Mouse (Mus musculus) hindbrain, embryonic 16.5 days (tissue): ENCODE measurements at regions not wholly inside any gene's neighbourhood (a gene's known extent, or its start where the extent isn't known, plus 50 kb on each side); places are given as distances from the start of the nearest gene placed in this dataset.
"Not testable (repeated sequence)": the region's sequence is repeated elsewhere in the genome, so short reads cannot be mapped to it uniquely, and the experiment has no call there.

Experiments
- ATAC-seq: fragments of 200-750 bp; cut with Nextera tagmentation; 2 replicates; pipeline ENCODE4 v1.8.0; 2017; ENCODE audit warnings: moderate TSS enrichment, moderate library complexity
- H3K27ac ChIP-seq: fragments of 300-500 bp; sonication (generic); 2 replicates; pipeline ENCODE4 v1.5.1; 2014; ENCODE audit warnings: low read depth, mild to moderate bottlenecking, control low read depth, low read length, moderate library complexity
- H3K27me3 ChIP-seq: fragments of 300-500 bp; sonication (generic); replicated peaks from 2 replicates; pipeline ENCODE4 v1.6.1; 2014; ENCODE audit warnings: low read length; ENCODE audit not compliant: control insufficient read depth, insufficient read depth
- H3K36me3 ChIP-seq: fragments of 300-500 bp; sonication (generic); 2 replicates; pipeline ENCODE4 v1.6.1; 2014; ENCODE audit warnings: mild to moderate bottlenecking, low read length, moderate library complexity, mixed read lengths; ENCODE audit not compliant: control insufficient read depth, insufficient read depth
- H3K4me1 ChIP-seq: fragments of 300-500 bp; sonication (generic); 2 replicates; pipeline ENCODE4 v1.6.1; 2014; ENCODE audit warnings: low read depth, low read length; ENCODE audit not compliant: control insufficient read depth, insufficient read depth
- H3K4me2 ChIP-seq: fragments of 300-500 bp; sonication (generic); 2 replicates; pipeline ENCODE4 v1.6.1; 2014; ENCODE audit warnings: mild to moderate bottlenecking, low read length, control low read depth, moderate library complexity
- H3K4me3 ChIP-seq: fragments of 300-500 bp; sonication (generic); 2 replicates; pipeline ENCODE4 v1.5.1; 2014; ENCODE audit warnings: mild to moderate bottlenecking, low read length, control low read depth, moderate library complexity
- H3K9ac ChIP-seq: fragments of 300-500 bp; sonication (generic); 2 replicates; pipeline ENCODE4 v1.6.1; 2014; ENCODE audit warnings: low read depth, mild to moderate bottlenecking, control low read depth, low read length, moderate library complexity
- H3K9me3 ChIP-seq: fragments of 300-500 bp; sonication (generic); 2 replicates; pipeline ENCODE4 v1.6.1; 2014; ENCODE audit warnings: mild to moderate bottlenecking, low read length, moderate library complexity; ENCODE audit not compliant: control insufficient read depth
- WGBS: fragments of 180-500 bp; shearing (Covaris S2); extraction: QIAGEN DNeasy Blood & Tissue Kit; methylation state at CpG from one replicate; pipeline ENCODE4 v1.1.7; 2014; 5-methylcytosine and 5-hydroxymethylcytosine counted together

GRCm38 (mm10) chr1:29737062-29737461 is 957.0 kb upstream of the Gm597 start:
- ATAC-seq, H3K27me3 ChIP-seq, H3K9me3 ChIP-seq, H3K9ac ChIP-seq, H3K27ac ChIP-seq, H3K4me1 ChIP-seq, H3K4me2 ChIP-seq, H3K36me3 ChIP-seq, H3K4me3 ChIP-seq: not testable (repeated sequence)
- WGBS: 89% methylated on average over 22 of the region's 22 CpGs

DNA sequence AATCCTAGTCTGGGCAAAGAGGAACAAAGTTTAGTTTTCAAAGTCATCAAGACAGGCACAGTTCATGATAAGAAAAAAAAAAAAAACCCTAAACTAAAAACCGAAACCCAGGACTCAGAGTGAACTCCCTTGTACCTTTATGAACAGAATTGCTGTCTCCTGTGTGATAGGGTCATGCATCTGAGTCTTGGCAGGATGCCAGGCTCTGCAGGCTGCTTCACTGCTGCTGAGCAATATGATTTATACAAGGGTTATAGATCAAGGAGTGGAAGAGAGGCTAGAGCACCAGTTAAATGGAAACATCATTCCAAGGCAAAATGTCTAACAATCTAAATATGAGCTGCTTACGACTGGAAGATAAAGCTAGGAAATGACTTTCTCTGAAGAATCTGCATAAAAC is 951.9 kb upstream of the Gm597 start:
- Histone ChIP-seq H3K27ac (no peak overlapping the region), H3K36me3 (no peaks in the 10 kb centered on the region), H3K9ac (no peak overlapping the region), H3K27me3 (no peaks in the 10 kb centered on the region), H3K4me3 (no peak overlapping the region), H3K9me3 (no peaks in the 10 kb centered on the region; the same call in 1 of the 2 replicates), H3K4me1 (no peaks in the 10 kb centered on the region), H3K4me2 (no peak overlapping the region)
- ATAC-seq: peak; percentile 70
- WGBS: 42% methylated on average over 2 of the region's 2 CpGs
